Mouse (Mus musculus) bone marrow macrophage, adult 2 months (primary cell): Measurements from ENCODE around the gene Sypl. TPM values are rescaled to one million over a fixed set of nuclear protein-coding genes. Genes with fewer than 3 reads are reported as not detected.

Experiments
- H3K27ac ChIP-seq: 2 replicates; pipeline ENCODE4 v1.5.1; 2012; ENCODE audit warnings: low read depth, low read length; ENCODE audit not compliant: insufficient read depth
- H3K4me1 ChIP-seq: 2 replicates; pipeline ENCODE4 v1.6.1; 2012; ENCODE audit warnings: low read length; ENCODE audit not compliant: control insufficient read depth, insufficient read depth
- H3K4me3 ChIP-seq: 2 replicates; pipeline ENCODE4 v1.5.1; 2012; ENCODE audit warnings: mild to moderate bottlenecking, low read length, moderate library complexity; ENCODE audit not compliant: insufficient read depth
- CTCF ChIP-seq: IDR thresholded peaks from 2 replicates; pipeline ENCODE4 v1.5.1; 2012; ENCODE audit warnings: low read depth, mild to moderate bottlenecking, low read length, moderate library complexity
- POLR2A ChIP-seq: IDR thresholded peaks from 2 replicates; pipeline ENCODE4 v1.6.1; 2012; ENCODE audit warnings: mild to moderate bottlenecking, low read depth, low read length, borderline replicate concordance
- polyA plus RNA-seq: library from polyadenylated mRNA; stranded (reverse); fragments of >200 nt; gene quantifications from 2 replicates; pipeline ENCODE4 v1.2.4, GENCODE M21; 2012; ENCODE audit not compliant: missing spikeins, insufficient read depth, insufficient read length

Sypl gene
- polyA plus RNA-seq, 1 experiment, result 125 TPM

GRCm38 (mm10) chr12:32921071-32921470 is 32.6 kb upstream of the Sypl start:
- Histone ChIP-seq H3K4me3 (no peak overlapping the region), H3K4me1 (peaks cover 9% of the 10 kb centered on the region), H3K27ac (no peak overlapping the region)
- TF ChIP-seq POLR2A, result no peak
- TF ChIP-seq CTCF, result no peak

DNA sequence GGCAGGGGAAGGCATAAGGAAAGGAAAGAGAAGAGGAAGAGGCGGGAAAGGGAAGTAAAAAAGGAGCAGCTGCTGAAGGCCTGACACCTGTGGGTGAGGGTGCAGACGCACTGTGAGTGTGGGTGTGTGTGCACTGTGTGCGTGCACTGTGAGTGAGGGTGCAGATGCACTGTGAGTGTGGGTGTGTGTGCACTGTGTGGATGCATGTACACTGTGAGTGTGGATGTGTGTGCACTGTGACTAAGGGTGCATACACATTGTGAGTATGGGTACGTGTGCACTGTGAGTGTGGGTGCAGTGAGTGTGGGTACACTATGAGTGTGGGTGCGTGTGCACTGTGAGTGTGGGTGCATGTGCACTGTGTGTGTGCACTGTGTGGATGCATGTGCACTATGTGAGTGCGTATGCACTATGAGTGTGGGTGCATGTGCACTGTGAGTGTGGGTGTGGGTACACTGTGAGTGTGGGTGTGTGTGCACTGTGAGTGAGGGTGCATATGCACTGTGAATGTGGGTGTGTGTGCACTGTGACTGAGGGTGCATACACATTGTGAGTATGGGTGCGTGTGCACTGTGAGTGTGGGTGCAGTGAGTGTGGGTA is 32.1 kb upstream of the Sypl start:
- TF ChIP-seq POLR2A (no peak), CTCF (no peak)
- H3K4me3 ChIP-seq, result no peak overlapping the region
- peaks cover 9% of the 10 kb centered on the region for H3K4me1 ChIP-seq
- H3K27ac ChIP-seq, result no peak overlapping the region

GRCm38 (mm10) chr12:32924245-32924644 is 29.4 kb upstream of the Sypl start:
- Histone ChIP-seq H3K4me1 (peaks cover 9% of the 10 kb centered on the region), H3K27ac (no peak overlapping the region), H3K4me3 (no peak overlapping the region)
- TF ChIP-seq POLR2A (no peak), CTCF (no peak)

DNA sequence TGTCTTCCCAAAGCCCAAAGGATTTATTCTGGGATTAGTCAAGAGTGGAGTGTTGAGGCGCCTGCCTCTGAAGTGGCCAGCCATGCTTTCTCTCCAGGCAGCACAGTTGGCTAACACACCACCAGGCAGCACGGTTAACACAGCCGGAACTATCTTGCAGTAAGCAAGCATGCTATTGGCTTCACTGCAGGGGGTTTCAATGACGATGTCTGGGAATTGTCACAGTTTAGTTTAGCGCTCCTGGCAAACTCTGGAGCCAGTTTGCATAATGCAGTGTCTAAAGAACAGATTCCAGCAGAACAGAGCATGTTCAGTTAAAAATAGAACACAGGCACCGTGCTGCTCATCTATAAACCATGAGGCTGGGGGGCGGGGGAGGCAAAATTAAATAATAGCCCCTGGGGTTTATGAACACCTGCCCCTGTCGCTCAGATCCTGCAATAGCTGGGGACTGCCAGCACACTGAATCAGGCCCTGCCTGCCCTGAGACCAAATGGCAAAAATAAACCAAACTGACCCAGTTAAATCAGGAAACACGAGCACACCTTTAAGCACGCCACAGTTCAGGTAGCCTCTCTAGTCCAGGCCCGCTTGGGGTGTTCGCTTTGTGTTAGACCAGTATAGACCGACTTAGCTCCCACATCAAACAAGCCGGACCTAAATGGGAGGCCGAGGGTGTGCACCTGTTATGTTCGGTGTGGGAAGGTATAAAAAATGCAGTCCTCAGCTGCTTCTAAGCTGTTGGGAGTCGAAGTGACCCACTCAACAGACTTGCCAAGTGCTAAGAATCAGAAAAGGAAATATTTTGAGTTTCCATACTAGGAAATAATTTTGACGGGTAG is 27.1 kb upstream of the Sypl start:
- TF ChIP-seq CTCF (no peak), POLR2A (no peak)
- H3K4me1 ChIP-seq, result 0 out of 2 replicates have a peak, but pooled peaks cover under 1% of the 10 kb centered on the region
- no peak overlapping the region for H3K27ac ChIP-seq
- H3K4me3 ChIP-seq, result no peak overlapping the region

- no peaks in the 10 kb centered on the region for H3K4me1 ChIP-seq
- no peak overlapping the region for H3K27ac ChIP-seq
- no peak for TF ChIP-seq POLR2A
- H3K4me3 ChIP-seq, result no peak overlapping the region
Measured at GRCm38 (mm10) chr12:32927231-32927835, 26.4 kb upstream of the Sypl start.

GRCm38 (mm10) chr12:32928180-32928579 is 25.5 kb upstream of the Sypl start:
- Histone ChIP-seq H3K4me1 (no peaks in the 10 kb centered on the region), H3K4me3 (no peak overlapping the region), H3K27ac (no peak overlapping the region)
- no peak for TF ChIP-seq POLR2A
- TF ChIP-seq CTCF, result no peak

- Histone ChIP-seq H3K27ac (no peak overlapping the region), H3K4me1 (no peaks in the 10 kb centered on the region), H3K4me3 (no peak overlapping the region)
- TF ChIP-seq POLR2A (no peak), CTCF (no peak)
Measured at GRCm38 (mm10) chr12:32929831-32930513, 23.7 kb upstream of the Sypl start.

DNA sequence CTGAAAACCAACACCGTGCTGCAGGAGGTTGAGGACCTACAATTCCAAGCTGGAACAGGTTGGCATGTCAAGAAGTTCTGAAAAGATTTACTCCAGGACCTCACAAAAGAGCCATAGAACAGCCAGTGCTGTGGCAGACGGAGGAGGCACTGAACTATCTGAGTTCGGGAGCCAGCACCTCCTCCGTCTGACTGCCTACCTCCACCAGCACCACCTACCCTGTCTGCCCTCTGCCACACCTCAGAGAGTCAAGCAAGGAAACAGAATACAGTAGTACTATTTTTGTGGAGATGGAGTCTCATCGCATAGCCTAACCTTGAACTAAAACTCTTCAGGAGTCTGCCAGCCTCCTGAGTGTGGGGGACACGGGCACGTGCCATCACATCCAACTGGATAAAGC is 23.1 kb upstream of the Sypl start:
- Histone ChIP-seq H3K27ac (no peak overlapping the region), H3K4me1 (no peaks in the 10 kb centered on the region), H3K4me3 (no peak overlapping the region)
- TF ChIP-seq POLR2A (no peak), CTCF (no peak)

DNA sequence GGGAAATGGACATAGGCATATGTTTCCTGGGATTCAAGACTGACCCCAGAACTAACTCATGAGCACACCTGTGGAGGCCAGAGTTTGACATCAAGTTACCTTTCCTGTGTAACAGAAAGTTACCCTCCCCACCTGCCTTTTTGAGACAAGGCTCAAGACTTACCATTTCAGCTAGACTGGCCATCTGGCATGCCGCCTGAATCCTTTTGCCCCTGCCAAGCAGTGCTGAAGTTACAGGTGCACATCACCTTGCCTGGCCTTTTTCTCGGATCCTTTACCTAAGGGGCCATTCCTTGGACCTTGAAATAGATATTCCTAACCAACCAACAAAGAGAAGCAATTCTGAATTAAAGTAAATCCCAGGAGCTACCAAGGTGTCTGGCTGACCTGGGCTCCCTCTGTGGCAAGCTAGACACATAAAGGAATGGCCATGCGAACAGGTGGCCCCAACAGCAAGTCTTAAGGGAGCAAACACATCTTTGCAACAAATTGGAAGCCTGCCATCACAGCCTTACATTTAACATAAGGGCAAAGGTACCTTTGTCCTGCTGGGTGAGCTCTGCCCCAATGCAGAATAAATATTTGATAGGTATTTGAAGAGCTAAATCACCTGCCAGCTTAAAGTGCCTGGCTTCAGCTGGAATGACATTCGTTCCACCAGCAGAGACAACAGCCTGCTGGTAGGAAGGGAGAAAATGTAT is 17.3 kb upstream of the Sypl start:
- Histone ChIP-seq H3K4me3 (no peak overlapping the region), H3K4me1 (no peaks in the 10 kb centered on the region), H3K27ac (no peak overlapping the region)
- no peak for TF ChIP-seq POLR2A
- TF ChIP-seq CTCF, result no peak

DNA sequence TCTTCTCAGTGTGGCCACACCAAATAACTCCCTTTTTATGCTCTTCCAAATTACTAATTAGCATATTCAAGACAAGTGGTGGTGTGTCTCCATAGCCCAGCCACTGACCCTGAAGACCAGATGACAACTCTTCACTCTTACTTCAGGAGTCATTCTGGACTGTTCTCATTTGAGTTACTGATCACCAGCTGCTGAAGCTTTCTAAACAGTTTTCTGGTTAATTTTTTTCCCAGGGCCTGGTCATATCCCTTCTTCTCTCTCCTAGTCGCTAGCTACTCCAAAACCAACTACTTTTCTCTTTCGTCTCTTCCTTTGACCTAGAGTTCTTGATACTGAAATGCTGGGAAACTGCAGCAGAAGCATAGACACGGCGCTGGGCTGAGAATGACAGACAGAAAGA is 12.6 kb upstream of the Sypl start:
- peaks cover 13% of the 10 kb centered on the region for H3K4me1 ChIP-seq
- TF ChIP-seq POLR2A (no peak), CTCF (no peak)
- H3K27ac ChIP-seq, result no peak overlapping the region
- no peak overlapping the region for H3K4me3 ChIP-seq
